Mouse (Mus musculus): Measurements from ENCODE around the gene Gpc2. TPM values are rescaled to one million over a fixed set of nuclear protein-coding genes. Genes with fewer than 3 reads are reported as not detected.

The Gpc2 gene
- polyA plus RNA-seq, 1 experiment: 0.06 TPM

DNA sequence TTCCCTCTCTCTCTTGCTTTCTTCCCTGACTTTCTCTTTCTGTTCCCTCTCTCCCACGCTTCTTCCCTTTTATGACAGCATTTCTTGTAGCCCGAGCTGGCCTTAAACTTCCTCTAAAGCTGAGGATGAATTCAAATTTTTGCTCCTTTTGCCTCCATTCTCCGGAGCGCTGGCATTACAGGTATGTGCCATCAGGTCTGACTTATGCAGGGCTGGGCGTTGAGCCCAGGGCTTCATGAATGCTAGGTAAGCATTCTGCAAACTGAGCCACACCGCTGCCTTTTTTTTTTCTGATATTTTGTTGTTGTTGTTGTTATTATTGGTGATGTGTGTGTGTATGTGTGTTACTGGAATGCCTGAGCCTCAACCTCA, 15.6 kb downstream of the Gpc2 start:
- Histone ChIP-seq H3K4me3 (replicated peaks) (peak overlapping the region; percentile 95), H3K4me1 (ENCODE audit: control insufficient read depth) (peaks cover 59% of the 10 kb centered on the region), H3K27me3 (ENCODE audit: control insufficient read depth) (no peaks in the 10 kb centered on the region), H3K36me3 (ENCODE audit: control insufficient read depth) (peaks cover 38% of the 10 kb centered on the region), H3K9me3 (ENCODE audit: control insufficient read depth, low read length) (no peaks in the 10 kb centered on the region)
- TF ChIP-seq TAL1 (IDR thresholded peaks at IDR 0.05; ENCODE audit: low read length) (no peak), GATA1 (IDR thresholded peaks at IDR 0.05; ENCODE audit: low read length) (no peak)

DNA sequence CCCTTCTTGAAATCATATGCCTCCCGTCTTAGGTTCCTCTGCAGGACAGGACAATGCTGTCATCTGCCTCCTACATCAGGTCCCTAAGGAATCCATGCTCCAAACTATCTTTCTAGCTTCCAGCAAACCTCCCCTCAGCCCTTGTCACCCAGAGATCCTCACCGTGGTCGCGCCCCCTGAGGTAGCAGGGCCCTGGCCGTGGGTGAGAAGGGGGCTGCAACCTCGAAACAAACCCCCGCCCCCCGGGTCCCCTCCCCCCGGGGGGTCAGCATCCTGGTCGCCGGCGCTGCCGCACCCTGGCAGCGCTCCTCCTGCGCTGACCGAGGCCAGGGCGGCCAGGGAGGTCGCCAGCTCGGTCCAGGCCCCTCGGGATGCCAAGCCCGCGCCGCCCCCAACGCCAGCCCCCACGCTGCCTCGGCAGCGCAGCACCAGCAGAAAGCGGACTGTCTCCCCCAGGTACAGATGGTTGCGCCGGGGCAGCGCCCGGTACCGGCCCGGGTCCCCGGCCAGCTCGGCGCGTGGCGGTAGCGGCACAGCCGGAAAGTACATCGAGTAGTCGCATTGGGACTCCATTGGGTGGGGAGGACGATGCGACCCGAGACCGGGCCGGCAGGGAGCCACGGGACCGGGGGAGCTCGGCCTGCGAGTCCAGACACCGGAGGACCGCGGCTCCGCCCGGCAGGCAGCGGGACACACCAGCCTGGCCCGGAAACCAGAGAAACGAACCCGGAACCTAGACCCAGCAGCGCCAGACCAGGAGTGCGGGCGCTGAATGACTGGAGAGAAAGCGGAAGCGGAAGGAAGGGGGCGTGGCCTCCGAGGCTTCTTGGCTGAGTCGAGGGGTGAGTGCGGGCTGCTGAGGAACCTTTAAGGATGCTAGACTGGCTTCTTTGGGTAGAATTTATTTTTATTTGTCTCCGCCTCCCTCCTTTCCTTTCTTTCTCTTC, 16.3 kb downstream of the Gpc2 start, which contains the start of gene BC037034:
Gene BC037034, minus strand, starts transcription at position 774 of the 947 bp plus-strand sequence.
- no peak for TF ChIP-seq GATA1 (IDR thresholded peaks at IDR 0.05; ENCODE audit: low read length)
- TF ChIP-seq TAL1 (IDR thresholded peaks at IDR 0.05; ENCODE audit: low read length): no peak
- Histone ChIP-seq H3K4me1 (ENCODE audit: control insufficient read depth) (peaks cover 66% of the 10 kb centered on the region), H3K9me3 (ENCODE audit: control insufficient read depth, low read length) (no peaks in the 10 kb centered on the region), H3K36me3 (ENCODE audit: control insufficient read depth) (peaks cover 44% of the 10 kb centered on the region), H3K4me3 (replicated peaks) (peak within 1 kb of the TSS; percentile 95), H3K27me3 (ENCODE audit: control insufficient read depth) (no peaks in the 10 kb centered on the region)

DNA sequence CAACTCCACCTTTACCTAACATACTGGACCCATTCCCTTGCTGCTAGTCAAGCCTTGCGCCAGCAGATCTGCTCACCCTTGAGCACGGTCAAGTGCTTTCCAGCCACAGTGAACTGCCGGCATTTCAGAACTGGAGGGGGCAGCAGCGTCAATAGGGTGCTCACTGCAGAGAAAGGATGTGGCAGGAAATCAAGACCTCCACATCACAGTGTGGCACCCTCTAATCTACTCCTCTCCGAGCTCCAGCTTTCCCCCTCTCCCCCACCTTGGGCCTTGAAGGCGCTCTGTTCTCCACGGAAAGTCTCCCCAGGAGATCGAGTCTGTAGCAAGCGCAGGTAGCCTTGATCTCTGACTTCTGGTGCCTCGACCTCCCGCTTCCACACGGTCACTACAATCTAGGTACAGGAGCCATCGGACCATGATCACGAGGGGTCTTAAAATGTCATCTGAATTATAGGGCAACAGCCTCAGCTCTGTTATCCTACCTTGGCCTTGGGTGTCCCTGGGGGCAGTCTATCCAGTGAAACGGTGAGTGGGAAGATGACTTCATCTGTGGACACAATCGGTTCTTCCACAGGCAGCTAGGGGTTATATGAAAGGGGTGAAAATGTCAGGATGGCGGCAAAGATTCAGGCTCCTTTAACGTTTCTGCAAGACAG, 17.1 kb downstream of the Gpc2 start:
- Histone ChIP-seq H3K4me1 (ENCODE audit: control insufficient read depth) (peaks cover 73% of the 10 kb centered on the region), H3K9me3 (ENCODE audit: control insufficient read depth, low read length) (no peaks in the 10 kb centered on the region), H3K27me3 (ENCODE audit: control insufficient read depth) (no peaks in the 10 kb centered on the region), H3K4me3 (replicated peaks) (peak overlapping the region; percentile 95), H3K36me3 (ENCODE audit: control insufficient read depth) (peaks cover 51% of the 10 kb centered on the region)
- TF ChIP-seq TAL1 (IDR thresholded peaks at IDR 0.05; ENCODE audit: low read length) (no peak), GATA1 (IDR thresholded peaks at IDR 0.05; ENCODE audit: low read length) (no peak)

DNA sequence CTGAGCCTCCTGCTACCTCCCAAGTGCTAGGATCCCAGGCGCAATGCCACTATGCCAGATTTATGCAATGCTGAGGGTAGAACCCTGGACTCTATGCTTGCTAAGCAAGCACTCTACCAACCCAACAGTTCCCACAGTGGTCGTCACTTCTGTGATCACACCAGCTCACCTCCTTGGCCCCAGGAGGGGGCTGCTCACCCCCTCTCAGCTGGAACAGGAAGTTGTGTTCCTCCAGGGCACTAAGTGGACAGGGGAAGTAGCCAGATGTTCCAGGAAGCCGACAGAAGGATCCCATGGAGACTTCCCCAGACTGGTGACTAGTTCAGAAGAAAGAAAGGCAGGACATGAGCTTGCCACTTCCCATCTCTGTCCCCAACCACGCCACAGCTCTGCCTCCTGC, 17.8 kb downstream of the Gpc2 start:
- Histone ChIP-seq H3K4me1 (ENCODE audit: control insufficient read depth) (peaks cover 77% of the 10 kb centered on the region), H3K36me3 (ENCODE audit: control insufficient read depth) (peaks cover 54% of the 10 kb centered on the region), H3K9me3 (ENCODE audit: control insufficient read depth, low read length) (no peaks in the 10 kb centered on the region), H3K27me3 (ENCODE audit: control insufficient read depth) (no peaks in the 10 kb centered on the region), H3K4me3 (replicated peaks) (peak overlapping the region; percentile 95)
- TF ChIP-seq GATA1 (IDR thresholded peaks at IDR 0.05; ENCODE audit: low read length) (no peak), TAL1 (IDR thresholded peaks at IDR 0.05; ENCODE audit: low read length) (no peak)

DNA sequence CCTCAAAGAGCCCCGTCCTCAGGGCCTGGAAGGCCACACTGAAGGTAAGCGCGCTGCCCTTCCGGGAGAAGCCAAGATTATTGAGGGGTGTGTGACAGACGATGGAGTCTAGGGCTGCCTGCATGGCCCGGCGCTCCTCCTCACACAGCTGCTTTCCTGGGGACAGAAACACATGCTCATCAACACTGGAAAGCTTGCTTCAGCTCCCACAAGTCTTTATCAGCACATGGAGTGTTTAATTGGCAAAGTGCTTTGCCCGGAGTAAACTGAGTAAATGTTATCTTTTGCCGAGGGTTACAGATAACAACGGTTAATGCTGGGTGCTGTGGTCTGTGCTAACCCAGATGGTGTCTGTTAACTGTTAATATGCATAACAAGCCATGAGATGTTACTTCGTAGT, 19.0 kb downstream of the Gpc2 start:
- Histone ChIP-seq H3K4me1 (ENCODE audit: control insufficient read depth) (peaks cover 89% of the 10 kb centered on the region), H3K27me3 (ENCODE audit: control insufficient read depth) (no peaks in the 10 kb centered on the region), H3K9me3 (ENCODE audit: control insufficient read depth, low read length) (no peaks in the 10 kb centered on the region), H3K4me3 (replicated peaks) (peak overlapping the region; percentile 28), H3K36me3 (ENCODE audit: control insufficient read depth) (peaks cover 54% of the 10 kb centered on the region)
- TF ChIP-seq TAL1 (IDR thresholded peaks at IDR 0.05; ENCODE audit: low read length) (no peak), GATA1 (IDR thresholded peaks at IDR 0.05; ENCODE audit: low read length) (0 out of 2 replicates have a peak, but pooled peaks have one; percentile 26)

DNA sequence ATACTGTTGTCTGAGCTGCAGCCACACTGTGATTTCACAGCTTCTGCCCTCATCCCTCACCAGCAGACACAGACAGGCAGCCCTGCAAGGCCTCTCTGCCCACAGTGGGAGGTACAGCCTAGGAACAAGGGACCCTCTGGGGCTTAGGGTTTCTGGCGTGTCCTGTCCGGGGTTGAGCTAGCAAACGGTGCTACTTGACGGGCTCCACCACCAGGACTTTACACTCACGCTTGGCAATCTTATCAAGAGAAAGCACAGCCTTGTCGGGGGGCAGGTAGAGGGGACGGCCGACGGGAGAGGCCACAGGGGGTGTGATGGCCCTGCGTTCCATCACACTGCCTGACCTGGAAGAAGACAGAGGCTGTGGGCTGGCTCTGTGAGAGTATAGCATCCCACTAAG, 19.8 kb downstream of the Gpc2 start:
- no peaks in the 10 kb centered on the region for H3K9me3 ChIP-seq (ENCODE audit: control insufficient read depth, low read length)
- no peaks in the 10 kb centered on the region for H3K27me3 ChIP-seq (ENCODE audit: control insufficient read depth)
- peaks cover 50% of the 10 kb centered on the region for H3K36me3 ChIP-seq (ENCODE audit: control insufficient read depth)
- peaks cover 89% of the 10 kb centered on the region for H3K4me1 ChIP-seq (ENCODE audit: control insufficient read depth)
- TF ChIP-seq GATA1 (IDR thresholded peaks at IDR 0.05; ENCODE audit: low read length) (no peak), TAL1 (IDR thresholded peaks at IDR 0.05; ENCODE audit: low read length) (no peak)
- H3K4me3 ChIP-seq (replicated peaks): peak overlapping the region; percentile 28

DNA sequence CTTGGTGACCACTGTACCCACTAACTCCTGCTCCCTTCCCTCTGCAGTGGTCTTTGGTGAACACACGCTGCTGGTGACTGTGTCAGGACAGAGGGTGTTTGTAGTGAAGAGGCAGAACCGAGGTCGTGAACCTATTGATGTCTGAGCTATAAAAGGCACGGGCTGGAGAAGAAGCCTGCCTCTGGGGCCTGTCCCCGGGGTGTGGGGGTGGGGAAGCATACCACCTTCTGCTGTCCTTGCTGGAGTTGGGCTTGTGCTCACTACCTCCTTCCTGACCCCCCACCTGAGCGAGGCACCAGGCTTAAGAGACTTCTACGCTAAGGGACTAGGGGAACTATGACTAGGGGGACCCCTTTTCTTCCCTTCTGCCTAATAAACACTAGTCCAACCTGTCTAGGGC, 20.8 kb downstream of the Gpc2 start:
- peaks cover 50% of the 10 kb centered on the region for H3K36me3 ChIP-seq (ENCODE audit: control insufficient read depth)
- H3K4me1 ChIP-seq (ENCODE audit: control insufficient read depth): peaks cover 84% of the 10 kb centered on the region
- no peak for TF ChIP-seq GATA1 (IDR thresholded peaks at IDR 0.05; ENCODE audit: low read length)
- TF ChIP-seq TAL1 (IDR thresholded peaks at IDR 0.05; ENCODE audit: low read length): no peak

DNA sequence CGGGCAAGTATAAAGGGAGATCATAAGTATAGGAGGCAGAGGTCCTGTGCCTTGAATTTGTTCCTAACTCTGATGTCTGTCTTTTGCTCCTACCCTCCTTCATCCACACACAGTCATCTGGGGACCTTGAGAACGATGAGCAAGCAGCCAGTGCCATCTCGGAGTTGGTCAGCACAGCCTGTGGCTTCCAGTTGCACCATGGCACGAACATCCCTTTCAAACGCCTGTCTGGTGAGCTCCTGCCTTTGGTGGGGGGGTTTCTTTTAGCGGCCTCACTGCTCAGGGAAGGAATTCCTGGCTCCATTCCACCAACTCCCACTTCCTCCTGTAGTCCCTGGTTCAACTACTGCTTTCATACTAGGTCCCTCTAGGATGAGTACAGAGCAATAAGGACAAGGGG, 21.3 kb downstream of the Gpc2 start:
- TF ChIP-seq TAL1 (IDR thresholded peaks at IDR 0.05; ENCODE audit: low read length) (no peak), GATA1 (IDR thresholded peaks at IDR 0.05; ENCODE audit: low read length) (no peak)
- peaks cover 50% of the 10 kb centered on the region for H3K36me3 ChIP-seq (ENCODE audit: control insufficient read depth)
- H3K9me3 ChIP-seq (ENCODE audit: control insufficient read depth, low read length): no peaks in the 10 kb centered on the region
- peaks cover 83% of the 10 kb centered on the region for H3K4me1 ChIP-seq (ENCODE audit: control insufficient read depth)
- no peaks in the 10 kb centered on the region for H3K27me3 ChIP-seq (ENCODE audit: control insufficient read depth)
- no peak overlapping the region for H3K4me3 ChIP-seq (replicated peaks)

More for the DNA sequence above, 20.8 kb downstream of the Gpc2 start:
- H3K9me3 ChIP-seq (ENCODE audit: control insufficient read depth, low read length): no peaks in the 10 kb centered on the region
- no peaks in the 10 kb centered on the region for H3K27me3 ChIP-seq (ENCODE audit: control insufficient read depth)
- no peak overlapping the region for H3K4me3 ChIP-seq (replicated peaks)

DNA sequence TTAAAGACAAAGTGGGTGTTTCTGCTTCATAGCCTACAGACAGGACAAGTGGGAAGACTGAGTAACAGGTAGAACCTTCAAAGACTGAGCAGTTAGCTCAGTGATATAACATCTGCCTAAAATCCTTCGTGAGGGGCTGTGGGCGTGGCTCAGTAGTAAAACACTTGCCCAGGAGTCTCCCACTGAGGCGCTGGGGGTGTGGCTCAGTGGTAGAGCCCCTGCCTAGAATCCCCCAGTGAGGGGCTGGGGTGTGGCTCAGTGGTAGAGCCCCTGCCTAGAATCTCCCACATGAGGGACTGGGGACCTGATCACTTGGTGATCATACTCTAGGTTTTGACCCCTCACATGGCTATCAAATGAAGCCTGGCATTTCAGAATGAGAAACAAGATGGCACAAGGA, 21.7 kb downstream of the Gpc2 start:
- Histone ChIP-seq H3K4me3 (replicated peaks) (no peak overlapping the region), H3K9me3 (ENCODE audit: control insufficient read depth, low read length) (no peaks in the 10 kb centered on the region; the same call in 1 of the 2 replicates), H3K36me3 (ENCODE audit: control insufficient read depth) (peaks cover 50% of the 10 kb centered on the region), H3K27me3 (ENCODE audit: control insufficient read depth) (no peaks in the 10 kb centered on the region), H3K4me1 (ENCODE audit: control insufficient read depth) (peaks cover 78% of the 10 kb centered on the region)
- TF ChIP-seq TAL1 (IDR thresholded peaks at IDR 0.05; ENCODE audit: low read length): no peak
- no peak for TF ChIP-seq GATA1 (IDR thresholded peaks at IDR 0.05; ENCODE audit: low read length)

All from erythroblast, embryonic 14.5 days (primary cell).